In the genomic region with DNA sequence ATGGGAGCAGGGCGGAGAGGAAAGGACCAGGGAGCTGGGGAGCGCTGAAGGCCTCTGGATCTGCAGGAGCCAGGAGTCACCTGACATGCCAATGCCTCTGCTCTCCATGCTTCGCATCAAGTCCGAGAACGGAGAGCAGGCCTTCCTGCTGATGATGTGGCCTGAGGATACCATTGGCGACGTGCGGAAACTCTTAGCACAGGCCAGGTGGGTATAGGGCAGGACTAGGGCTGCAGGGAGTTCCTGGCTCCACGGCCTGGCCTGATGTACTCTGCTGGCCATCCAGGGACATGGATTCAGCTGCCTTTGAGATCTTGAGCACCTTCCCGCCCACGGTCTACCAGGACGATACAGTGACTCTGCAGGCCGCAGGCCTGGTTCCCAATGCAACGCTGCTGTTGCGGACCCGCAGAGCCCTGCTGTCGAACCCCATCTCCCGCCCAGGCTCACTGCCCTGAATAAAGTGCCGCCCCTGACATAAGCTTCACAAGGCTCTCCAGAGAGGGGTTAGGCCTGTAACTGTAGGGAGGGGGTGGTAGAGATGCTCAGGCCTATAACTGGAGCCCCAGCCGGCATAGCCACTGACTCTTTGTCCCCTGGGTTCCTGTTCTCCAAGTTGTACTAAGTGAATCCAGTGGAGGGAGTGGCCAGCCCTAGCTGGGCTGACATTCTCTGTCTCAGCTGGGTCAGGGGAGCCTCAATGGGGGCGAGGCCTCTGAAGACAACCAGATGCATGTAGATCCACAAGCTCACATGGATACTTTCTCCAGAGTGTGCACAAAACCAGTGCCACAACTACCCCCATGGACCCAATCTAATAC, we compare ENCODE assay signal across 10 mouse cellular contexts. TPM values are rescaled to one million over a fixed set of nuclear protein-coding genes. Genes with fewer than 3 reads are reported as not detected.
DNase-seq lines count a peak whose midpoint lies in the region; ATAC-seq and TF ChIP-seq lines count a peak whose summit lies in the region.
"Had no signal": no experiment of that assay in that cellular context is flagged by ENCODE, and none has a peak within 500 bp of the region (broad histone marks: within the 10 kb centered on the region; RNA-seq: fewer than 3 reads in every experiment).

No protein-coding gene starts in this region.

- TF ChIP-seq CTCF in G1E (IDR thresholded peaks at IDR 0.05; ENCODE audit: low read depth, low read length), result no peak

- no peak overlapping the region for H3K9ac ChIP-seq in kidney, embryonic 16.5 days (replicated peaks; ENCODE audit: low read length)
- H3K9ac ChIP-seq in embryonic facial prominence, embryonic 14.5 days (ENCODE audit: low read depth, low read length), result no peak overlapping the region; the same call in 1 of the 2 replicates
- H3K9ac ChIP-seq in midbrain, embryonic 12.5 days (replicated peaks), result peak overlapping the region; percentile 80; the same call in 1 of the 2 replicates

- no peak for ATAC-seq in kidney, embryonic 16.5 days (ENCODE audit: low FRiP score, low TSS enrichment)
- ATAC-seq in G1E (ENCODE audit: extremely low read depth, insufficient number of reproducible peaks, low FRiP score, poor library complexity, severe bottlenecking), result no peak
- ATAC-seq in embryonic facial prominence, embryonic 14.5 days (ENCODE audit: low read depth), result no peak
- no peak for ATAC-seq in midbrain, embryonic 12.5 days (ENCODE audit: low FRiP score, low read depth)

- H3K36me3 ChIP-seq in kidney, embryonic 16.5 days (ENCODE audit: insufficient read depth, low read length), result peaks cover 7% of the 10 kb centered on the region; the same call in 1 of the 2 replicates
- H3K36me3 ChIP-seq in G1E (replicated peaks), result peaks cover 57% of the 10 kb centered on the region
- H3K36me3 ChIP-seq in embryonic facial prominence, embryonic 14.5 days (ENCODE audit: control insufficient read depth, insufficient read depth, low read length), result 0 out of 2 replicates have a peak, but pooled peaks cover 6% of the 10 kb centered on the region
- peaks cover 11% of the 10 kb centered on the region; the same call in 1 of the 2 replicates for H3K36me3 ChIP-seq in midbrain, embryonic 12.5 days

- WGBS in kidney, embryonic 16.5 days, result 86% methylated on average over 21 of the region's 21 CpGs
- 87% methylated on average over 16 of the region's 21 CpGs for WGBS in embryonic facial prominence, embryonic 14.5 days
- 87% methylated on average over 21 of the region's 21 CpGs for WGBS in midbrain, embryonic 12.5 days

- H3K4me1 ChIP-seq in kidney, embryonic 16.5 days (ENCODE audit: insufficient read depth, low read length), result peaks cover 31% of the 10 kb centered on the region
- peaks cover 80% of the 10 kb centered on the region for H3K4me1 ChIP-seq in G1E (ENCODE audit: insufficient read depth, low read depth, low read length)
- H3K4me1 ChIP-seq in embryonic facial prominence, embryonic 14.5 days (ENCODE audit: control insufficient read depth, insufficient read depth, low read length), result 0 out of 2 replicates have a peak, but pooled peaks cover 7% of the 10 kb centered on the region
- peaks cover 29% of the 10 kb centered on the region for H3K4me1 ChIP-seq in midbrain, embryonic 12.5 days

- peak; percentile 8 for DNase-seq in kidney, postnatal 10 days
- no peak for DNase-seq in G1E (ENCODE audit: low spot score)
- no peak for DNase-seq in embryonic facial prominence, embryonic 14.5 days (ENCODE audit: low spot score)
- no peak for DNase-seq in lung, postnatal 10 days
- DNase-seq in kidney, postnatal 36 days, result no peak
- no peak for DNase-seq in yolk sac, embryonic 10.5 days (ENCODE audit: low spot score)
- DNase-seq: embryo, embryonic 11 days; right cerebral cortex, postnatal 4 days had no signal

- no peak overlapping the region for H3K4me3 ChIP-seq in kidney, embryonic 16.5 days (ENCODE audit: low read length)
- H3K4me3 ChIP-seq in G1E (ENCODE audit: low read depth, low read length), result peak overlapping the region; percentile 48; the same call in 1 of the 2 replicates
- no peak overlapping the region for H3K4me3 ChIP-seq in embryonic facial prominence, embryonic 14.5 days (ENCODE audit: low read depth, low read length)
- H3K4me3 ChIP-seq in midbrain, embryonic 12.5 days, result no peak overlapping the region

- H3K27ac ChIP-seq in kidney, embryonic 16.5 days (ENCODE audit: low read length), result no peak overlapping the region
- H3K27ac ChIP-seq in embryonic facial prominence, embryonic 14.5 days (replicated peaks; ENCODE audit: low read depth, low read length), result no peak overlapping the region
- H3K27ac ChIP-seq in midbrain, embryonic 12.5 days (replicated peaks), result no peak overlapping the region

- no peaks in the 10 kb centered on the region for H3K27me3 ChIP-seq in kidney, embryonic 16.5 days (ENCODE audit: insufficient read depth, low read length)
- no peaks in the 10 kb centered on the region for H3K27me3 ChIP-seq in G1E (ENCODE audit: insufficient read depth, low read length)
- no peaks in the 10 kb centered on the region for H3K27me3 ChIP-seq in embryonic facial prominence, embryonic 14.5 days (replicated peaks; ENCODE audit: control insufficient read depth, insufficient read depth, low read length)
- H3K27me3 ChIP-seq in midbrain, embryonic 12.5 days, result no peaks in the 10 kb centered on the region

- no peaks in the 10 kb centered on the region for H3K9me3 ChIP-seq in kidney, embryonic 16.5 days (ENCODE audit: low read length)
- H3K9me3 ChIP-seq in G1E (replicated peaks), result no peaks in the 10 kb centered on the region
- H3K9me3 ChIP-seq in embryonic facial prominence, embryonic 14.5 days (ENCODE audit: control insufficient read depth, low read length), result no peaks in the 10 kb centered on the region
- H3K9me3 ChIP-seq in midbrain, embryonic 12.5 days, result no peaks in the 10 kb centered on the region

- no peak overlapping the region for H3K4me2 ChIP-seq in kidney, embryonic 16.5 days (replicated peaks; ENCODE audit: low read depth, low read length)
- H3K4me2 ChIP-seq in embryonic facial prominence, embryonic 14.5 days (ENCODE audit: low read depth, low read length), result peak overlapping the region; percentile 92; the same call in 1 of the 2 replicates
- no peak overlapping the region for H3K4me2 ChIP-seq in midbrain, embryonic 12.5 days (replicated peaks)

RNA-seq across cellular contexts. Expression of gene Sh3bgrl3, which starts 2.1 kb away (rescaled TPM):
- polyA plus RNA-seq in kidney, embryonic 16.5 days (2015; fragmentation: Nextera tagmentation; extraction: Ambion mirVana), result 389 and 435 TPM in 2 replicates
- total RNA-seq in G1E (2014; fragmentation: Nextera tagmentation) (76.6 and 110 TPM in 2 replicates), G1E (2017) (98.4 and 105 TPM in 2 replicates)
- polyA plus RNA-seq in G1E (2012), result 111 and 202 TPM in 2 replicates
- polyA plus RNA-seq in embryonic facial prominence, embryonic 14.5 days (2014; fragmentation: Nextera tagmentation; extraction: Ambion mirVana), result 445 and 477 TPM in 2 replicates
- 301 and 307 TPM in 2 replicates for polyA plus RNA-seq in midbrain, embryonic 12.5 days (2016; fragmentation: Nextera tagmentation; extraction: Ambion mirVana)

RNA-seq across cellular contexts. Expression of gene Ubxn11, which starts 24.1 kb away (rescaled TPM):
- 13.5 and 13.8 TPM in 2 replicates for polyA plus RNA-seq in kidney, embryonic 16.5 days (2015; fragmentation: Nextera tagmentation; extraction: Ambion mirVana)
- total RNA-seq in G1E (2014; fragmentation: Nextera tagmentation), result 6.0 and 13.8 TPM in 2 replicates
- 3.4 and 3.9 TPM in 2 replicates for total RNA-seq in G1E (2017)
- polyA plus RNA-seq in G1E (2012), result 11.3 and 13.2 TPM in 2 replicates
- 9.7 and 10.2 TPM in 2 replicates for polyA plus RNA-seq in embryonic facial prominence, embryonic 14.5 days (2014; fragmentation: Nextera tagmentation; extraction: Ambion mirVana)
- 6.6 and 6.7 TPM in 2 replicates for polyA plus RNA-seq in midbrain, embryonic 12.5 days (2016; fragmentation: Nextera tagmentation; extraction: Ambion mirVana)

RNA-seq across cellular contexts. Expression of gene Cd52, which starts 31.6 kb away (rescaled TPM):
- 7.4 and 7.6 TPM in 2 replicates for polyA plus RNA-seq in kidney, embryonic 16.5 days (2015; fragmentation: Nextera tagmentation; extraction: Ambion mirVana)
- total RNA-seq in G1E (2014; fragmentation: Nextera tagmentation) (1.7 and 2.0 TPM in 2 replicates), G1E (2017) (17.5 and 21.1 TPM in 2 replicates)
- 1.0 and 1.3 TPM in 2 replicates for polyA plus RNA-seq in G1E (2012)
- polyA plus RNA-seq in embryonic facial prominence, embryonic 14.5 days (2014; fragmentation: Nextera tagmentation; extraction: Ambion mirVana), result 15.6 and 19.3 TPM in 2 replicates
- 2.0 and 5.5 TPM in 2 replicates for polyA plus RNA-seq in midbrain, embryonic 12.5 days (2016; fragmentation: Nextera tagmentation; extraction: Ambion mirVana)
